Mouse (Mus musculus): ENCODE data around the gene Hhipl2. TPM values are rescaled to one million over a fixed set of nuclear protein-coding genes. Genes with fewer than 3 reads are reported as not detected.
A peak's percentile ranks its signal among the peaks of the same experiment; 100 is the strongest.
"Not testable (repeated sequence)": the region's sequence is repeated elsewhere in the genome, so short reads cannot be mapped to it uniquely, and the experiment has no call there.

The Hhipl2 gene
- total and polyA plus RNA-seq, 3 experiments = 2.1 TPM; not detected in 2

GRCm38 (mm10) chr1:183378321-183378941 is 39.6 kb upstream of the Hhipl2 start:
- DNase-seq = peak; percentile 41 to 63
- no peaks in the 10 kb centered on the region for H3K27me3 ChIP-seq (ENCODE audit: control insufficient read depth, insufficient read depth, low read length)
- intact Hi-C loops (cut with DNase I) = no loop called here
- no peak overlapping the region for H3K9ac ChIP-seq (ENCODE audit: low read depth, low read length)
- peaks cover 3% of the 10 kb centered on the region; the same call in 1 of the 2 replicates for H3K4me1 ChIP-seq (ENCODE audit: control insufficient read depth, insufficient read depth, low read length)
- WGBS = 29% methylated on average over 10 of the region's 10 CpGs
- no peak for TF ChIP-seq CTCF (IDR thresholded peaks at IDR 0.05)
- 0 out of 2 replicates have a peak, but pooled peaks have one; percentile 32 for TF ChIP-seq POLR2A (IDR thresholded peaks at IDR 0.05; ENCODE audit: insufficient read depth, low read depth, low read length)
- no peaks in the 10 kb centered on the region for H3K79me2 ChIP-seq (replicated peaks; ENCODE audit: control insufficient read depth, insufficient read depth, low read length)
- H3K4me3 ChIP-seq = no peak overlapping the region
- peak overlapping the region; percentile 57 for H3K27ac ChIP-seq
- no peaks in the 10 kb centered on the region for H3K36me3 ChIP-seq (ENCODE audit: control insufficient read depth, insufficient read depth, low read length)

- intact Hi-C loops (cut with DNase I); H3K79me2 ChIP-seq (replicated peaks; ENCODE audit: control insufficient read depth, insufficient read depth, low read length); DNase-seq; H3K36me3 ChIP-seq (ENCODE audit: control insufficient read depth, insufficient read depth, low read length); H3K27me3 ChIP-seq (ENCODE audit: control insufficient read depth, insufficient read depth, low read length); H3K4me3 ChIP-seq; H3K9ac ChIP-seq (ENCODE audit: low read depth, low read length); H3K27ac ChIP-seq; H3K4me1 ChIP-seq (ENCODE audit: control insufficient read depth, insufficient read depth, low read length): not testable (repeated sequence)
- WGBS = 88% methylated on average over 3 of the region's 3 CpGs
Measured at GRCm38 (mm10) chr1:183379376-183379775, 38.6 kb upstream of the Hhipl2 start.

GRCm38 (mm10) chr1:183381816-183382215 is 36.2 kb upstream of the Hhipl2 start:
- 71% methylated on average over 5 of the region's 5 CpGs for WGBS
- TF ChIP-seq EP300 (IDR thresholded peaks at IDR 0.05; ENCODE audit: insufficient read depth, low read depth, low read length) (no peak), CTCF (IDR thresholded peaks at IDR 0.05) (no peak), POLR2A (IDR thresholded peaks at IDR 0.05; ENCODE audit: insufficient read depth, low read depth, low read length) (no peak)

GRCm38 (mm10) chr1:183382621-183383020 is 35.4 kb upstream of the Hhipl2 start:
- intact Hi-C loops (cut with DNase I) = no loop called here
- no peak overlapping the region for H3K4me3 ChIP-seq
- no peaks in the 10 kb centered on the region for H3K79me2 ChIP-seq (replicated peaks; ENCODE audit: control insufficient read depth, insufficient read depth, low read length)
- peaks cover 3% of the 10 kb centered on the region; the same call in 1 of the 2 replicates for H3K4me1 ChIP-seq (ENCODE audit: control insufficient read depth, insufficient read depth, low read length)
- H3K27ac ChIP-seq = no peak overlapping the region
- WGBS = 79% methylated on average over 2 of the region's 2 CpGs
- no peak overlapping the region for H3K9ac ChIP-seq (ENCODE audit: low read depth, low read length)
- H3K36me3 ChIP-seq (ENCODE audit: control insufficient read depth, insufficient read depth, low read length) = no peaks in the 10 kb centered on the region
- no peak for DNase-seq
- no peaks in the 10 kb centered on the region for H3K27me3 ChIP-seq (ENCODE audit: control insufficient read depth, insufficient read depth, low read length)
- no peak for TF ChIP-seq EP300 (IDR thresholded peaks at IDR 0.05; ENCODE audit: insufficient read depth, low read depth, low read length)
- no peak for TF ChIP-seq POLR2A (IDR thresholded peaks at IDR 0.05; ENCODE audit: insufficient read depth, low read depth, low read length)
- no peak for TF ChIP-seq CTCF (IDR thresholded peaks at IDR 0.05)

More at GRCm38 (mm10) chr1:183381816-183382215, 36.2 kb upstream of the Hhipl2 start:
- Histone ChIP-seq H3K27ac (no peak overlapping the region), H3K9ac (ENCODE audit: low read depth, low read length) (no peak overlapping the region), H3K4me1 (ENCODE audit: control insufficient read depth, insufficient read depth, low read length) (peaks cover 3% of the 10 kb centered on the region; the same call in 1 of the 2 replicates), H3K27me3 (ENCODE audit: control insufficient read depth, insufficient read depth, low read length) (no peaks in the 10 kb centered on the region), H3K36me3 (ENCODE audit: control insufficient read depth, insufficient read depth, low read length) (no peaks in the 10 kb centered on the region), H3K4me3 (no peak overlapping the region), H3K79me2 (replicated peaks; ENCODE audit: control insufficient read depth, insufficient read depth, low read length) (no peaks in the 10 kb centered on the region)
- intact Hi-C loops (cut with DNase I) = no loop called here
- no peak for DNase-seq

GRCm38 (mm10) chr1:183387421-183387820 is 30.6 kb upstream of the Hhipl2 start:
- H3K4me3 ChIP-seq; H3K79me2 ChIP-seq (replicated peaks; ENCODE audit: control insufficient read depth, insufficient read depth, low read length); H3K4me1 ChIP-seq (ENCODE audit: control insufficient read depth, insufficient read depth, low read length); H3K27me3 ChIP-seq (ENCODE audit: control insufficient read depth, insufficient read depth, low read length); H3K9ac ChIP-seq (ENCODE audit: low read depth, low read length); DNase-seq; intact Hi-C loops (cut with DNase I); H3K27ac ChIP-seq; H3K36me3 ChIP-seq (ENCODE audit: control insufficient read depth, insufficient read depth, low read length): not testable (repeated sequence)
- WGBS = 80% methylated on average over 3 of the region's 3 CpGs

GRCm38 (mm10) chr1:183388426-183389406 is 29.3 kb upstream of the Hhipl2 start, which contains the start of gene Taf1a:
Taf1a (plus strand) TSS chr1:183388981.
- WGBS = 4% methylated on average over 44 of the region's 44 CpGs
- DNase-seq = peak; percentile 90 to 93
- peak within 1 kb of the TSS; percentile 53 for H3K9ac ChIP-seq (ENCODE audit: low read depth, low read length)
- peak within 1 kb of the TSS; percentile 62 for H3K27ac ChIP-seq
- peaks cover 2% of the 10 kb centered on the region for H3K4me1 ChIP-seq (ENCODE audit: control insufficient read depth, insufficient read depth, low read length)
- H3K36me3 ChIP-seq (ENCODE audit: control insufficient read depth, insufficient read depth, low read length) = no peaks in the 10 kb centered on the region
- H3K4me3 ChIP-seq = peak within 1 kb of the TSS; percentile 86
- intact Hi-C loops (cut with DNase I) = loop anchor here (1.0 kb wide), 2 partner anchors 18 to 43 kb away; no protein-coding TSS in a partner anchor
- H3K27me3 ChIP-seq (ENCODE audit: control insufficient read depth, insufficient read depth, low read length) = no peaks in the 10 kb centered on the region
- TF ChIP-seq EP300 (IDR thresholded peaks at IDR 0.05; ENCODE audit: insufficient read depth, low read depth, low read length) (peak; percentile 39; the same call in 1 of the 2 replicates), CTCF (IDR thresholded peaks at IDR 0.05) (no peak), POLR2A (IDR thresholded peaks at IDR 0.05; ENCODE audit: insufficient read depth, low read depth, low read length) (peak; percentile 58)
- peaks cover 2% of the 10 kb centered on the region; the same call in 1 of the 2 replicates for H3K79me2 ChIP-seq (replicated peaks; ENCODE audit: control insufficient read depth, insufficient read depth, low read length)
